Mouse (Mus musculus): ENCODE results near the gene Lefty2. TPM values are rescaled to one million over a fixed set of nuclear protein-coding genes. Genes with fewer than 3 reads are reported as not detected.
A peak's percentile ranks its signal among the peaks of the same experiment; 100 is the strongest.

Gene Lefty2
- total and polyA plus RNA-seq, 3 experiments: 0.08 TPM; not detected in 2

DNA sequence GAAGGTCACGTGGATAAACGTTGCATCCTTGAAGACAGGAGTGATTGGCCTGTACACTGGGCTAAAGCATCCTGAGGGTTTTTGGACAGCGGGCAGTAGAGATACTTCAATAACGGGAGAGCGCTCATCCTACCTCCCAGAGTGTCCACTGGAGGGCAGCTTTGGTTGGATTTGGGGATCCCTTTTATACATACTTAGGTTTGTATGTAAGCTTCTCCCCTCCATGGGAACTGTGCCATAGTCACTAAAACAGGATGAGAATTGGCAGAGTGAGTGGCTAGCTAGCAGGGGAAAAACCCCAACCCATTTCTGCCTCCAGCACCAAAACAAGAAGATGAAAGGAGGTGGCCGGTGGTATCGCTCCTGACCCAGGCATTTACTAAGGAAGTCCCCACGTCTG is 18.2 kb downstream of the Lefty2 start:
- Histone ChIP-seq H3K4me1 (ENCODE audit: control insufficient read depth, insufficient read depth, low read length) (no peaks in the 10 kb centered on the region), H3K27me3 (ENCODE audit: control insufficient read depth, insufficient read depth, low read length) (no peaks in the 10 kb centered on the region), H3K4me3 (no peak overlapping the region), H3K36me3 (ENCODE audit: control insufficient read depth, insufficient read depth, low read length) (no peaks in the 10 kb centered on the region), H3K27ac (no peak overlapping the region), H3K79me2 (replicated peaks; ENCODE audit: control insufficient read depth, insufficient read depth, low read length) (no peaks in the 10 kb centered on the region), H3K9ac (ENCODE audit: low read depth, low read length) (no peak overlapping the region)
- 29% methylated on average over 8 of the region's 8 CpGs for WGBS
- TF ChIP-seq POLR2A (IDR thresholded peaks at IDR 0.05; ENCODE audit: insufficient read depth, low read depth, low read length) (no peak), EP300 (IDR thresholded peaks at IDR 0.05; ENCODE audit: insufficient read depth, low read depth, low read length) (no peak), CTCF (IDR thresholded peaks at IDR 0.05) (peak; percentile 51)
- no peak for DNase-seq
- intact Hi-C loops (cut with DNase I): no loop called here

DNA sequence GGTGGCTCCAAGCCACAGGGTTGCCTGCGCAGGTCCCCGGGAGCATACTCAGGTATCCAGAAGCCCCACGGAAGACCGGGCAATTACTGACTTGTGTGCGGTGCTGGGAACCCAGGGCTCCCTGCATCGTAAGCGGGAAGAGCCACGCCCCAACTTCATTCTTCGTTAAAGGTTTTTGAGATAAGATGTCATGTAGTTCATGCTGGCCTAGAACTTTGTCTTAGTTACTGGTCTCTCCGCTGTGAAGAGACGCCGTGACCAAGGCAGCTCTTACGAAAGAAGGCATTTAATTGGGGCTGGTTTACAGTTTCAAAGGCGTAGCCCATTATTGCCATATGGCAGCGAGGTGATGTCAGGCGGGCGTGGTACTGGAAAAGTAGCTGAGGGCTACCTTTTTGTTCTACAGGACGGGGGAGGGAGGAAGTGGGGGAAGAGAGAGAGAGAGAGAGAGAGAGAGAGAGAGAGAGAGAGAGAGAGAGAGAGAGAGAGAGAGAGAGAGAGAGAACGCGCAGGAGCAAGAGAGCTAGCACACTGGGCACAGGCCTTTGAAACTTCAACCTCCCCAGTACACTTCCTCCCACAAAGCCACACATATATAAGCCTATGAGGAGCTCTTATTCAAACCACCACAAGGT is 18.9 kb downstream of the Lefty2 start:
- Histone ChIP-seq H3K27ac (no peak overlapping the region), H3K9ac (ENCODE audit: low read depth, low read length) (no peak overlapping the region), H3K4me3 (no peak overlapping the region), H3K4me1 (ENCODE audit: control insufficient read depth, insufficient read depth, low read length) (no peaks in the 10 kb centered on the region), H3K79me2 (replicated peaks; ENCODE audit: control insufficient read depth, insufficient read depth, low read length) (no peaks in the 10 kb centered on the region), H3K36me3 (ENCODE audit: control insufficient read depth, insufficient read depth, low read length) (no peaks in the 10 kb centered on the region), H3K27me3 (ENCODE audit: control insufficient read depth, insufficient read depth, low read length) (no peaks in the 10 kb centered on the region)
- TF ChIP-seq CTCF (IDR thresholded peaks at IDR 0.05): no peak
- no peak for TF ChIP-seq EP300 (IDR thresholded peaks at IDR 0.05; ENCODE audit: insufficient read depth, low read depth, low read length)
- no peak for TF ChIP-seq POLR2A (IDR thresholded peaks at IDR 0.05; ENCODE audit: insufficient read depth, low read depth, low read length)
- intact Hi-C loops (cut with DNase I): no loop called here
- no peak for DNase-seq
- WGBS: 51% methylated on average over 20 of the region's 20 CpGs

DNA sequence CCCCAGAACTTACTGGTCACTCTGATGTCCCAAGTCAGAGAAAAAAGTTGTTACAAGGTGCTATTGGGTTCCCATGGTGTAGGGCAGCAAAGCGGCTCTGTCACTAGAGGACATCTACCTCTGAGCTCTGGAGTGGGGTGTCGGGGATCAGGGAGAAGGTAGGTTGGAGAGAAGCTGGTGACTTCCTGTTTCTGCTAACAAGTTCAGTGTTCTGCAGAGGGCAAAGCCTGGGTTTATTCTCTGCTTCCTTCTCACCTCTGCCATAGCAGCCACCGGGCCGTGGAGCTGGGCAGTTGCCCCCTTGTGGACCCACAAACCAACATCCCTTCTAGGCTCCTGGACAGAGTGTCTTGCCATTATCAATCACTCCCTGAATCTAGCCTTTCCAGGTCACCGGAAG is 19.9 kb downstream of the Lefty2 start:
- no peaks in the 10 kb centered on the region for H3K27me3 ChIP-seq (ENCODE audit: control insufficient read depth, insufficient read depth, low read length)
- 84% methylated on average over 5 of the region's 5 CpGs for WGBS
- TF ChIP-seq CTCF (IDR thresholded peaks at IDR 0.05) (no peak), POLR2A (IDR thresholded peaks at IDR 0.05; ENCODE audit: insufficient read depth, low read depth, low read length) (no peak), EP300 (IDR thresholded peaks at IDR 0.05; ENCODE audit: insufficient read depth, low read depth, low read length) (no peak)
- no peak overlapping the region for H3K4me3 ChIP-seq
- no peaks in the 10 kb centered on the region for H3K79me2 ChIP-seq (replicated peaks; ENCODE audit: control insufficient read depth, insufficient read depth, low read length)
- intact Hi-C loops (cut with DNase I): no loop called here
- H3K27ac ChIP-seq: no peak overlapping the region
- no peak overlapping the region for H3K9ac ChIP-seq (ENCODE audit: low read depth, low read length)
- no peaks in the 10 kb centered on the region for H3K36me3 ChIP-seq (ENCODE audit: control insufficient read depth, insufficient read depth, low read length)
- H3K4me1 ChIP-seq (ENCODE audit: control insufficient read depth, insufficient read depth, low read length): no peaks in the 10 kb centered on the region
- DNase-seq: no peak

DNA sequence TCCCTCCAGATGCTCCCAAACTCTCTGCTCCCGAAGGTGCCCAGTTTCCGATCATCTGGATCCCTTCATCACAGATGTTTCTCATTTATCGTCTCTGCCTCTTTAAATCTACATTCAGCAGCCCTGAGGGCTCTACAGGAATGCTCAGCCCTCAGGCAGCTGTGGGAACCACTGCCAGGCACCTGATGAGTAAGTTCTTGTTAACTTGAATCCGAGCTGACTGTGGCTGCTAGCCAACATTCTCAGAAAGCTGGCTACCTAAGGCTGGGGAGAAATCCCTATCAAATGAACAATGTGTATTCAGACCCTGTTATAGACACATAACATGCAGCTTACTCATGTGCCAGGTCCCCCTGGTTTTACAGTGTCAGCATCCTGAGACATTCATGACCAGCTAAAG is 20.9 kb downstream of the Lefty2 start:
- H3K9ac ChIP-seq (ENCODE audit: low read depth, low read length): no peak overlapping the region
- no peaks in the 10 kb centered on the region for H3K4me1 ChIP-seq (ENCODE audit: control insufficient read depth, insufficient read depth, low read length)
- H3K4me3 ChIP-seq: no peak overlapping the region
- no peak for DNase-seq
- H3K36me3 ChIP-seq (ENCODE audit: control insufficient read depth, insufficient read depth, low read length): no peaks in the 10 kb centered on the region
- H3K27ac ChIP-seq: no peak overlapping the region
- WGBS: 41% methylated on average over 4 of the region's 4 CpGs
- no peak for TF ChIP-seq EP300 (IDR thresholded peaks at IDR 0.05; ENCODE audit: insufficient read depth, low read depth, low read length)
- TF ChIP-seq POLR2A (IDR thresholded peaks at IDR 0.05; ENCODE audit: insufficient read depth, low read depth, low read length): no peak
- TF ChIP-seq CTCF (IDR thresholded peaks at IDR 0.05): no peak
- H3K79me2 ChIP-seq (replicated peaks; ENCODE audit: control insufficient read depth, insufficient read depth, low read length): no peaks in the 10 kb centered on the region
- intact Hi-C loops (cut with DNase I): no loop called here
- no peaks in the 10 kb centered on the region for H3K27me3 ChIP-seq (ENCODE audit: control insufficient read depth, insufficient read depth, low read length)

DNA sequence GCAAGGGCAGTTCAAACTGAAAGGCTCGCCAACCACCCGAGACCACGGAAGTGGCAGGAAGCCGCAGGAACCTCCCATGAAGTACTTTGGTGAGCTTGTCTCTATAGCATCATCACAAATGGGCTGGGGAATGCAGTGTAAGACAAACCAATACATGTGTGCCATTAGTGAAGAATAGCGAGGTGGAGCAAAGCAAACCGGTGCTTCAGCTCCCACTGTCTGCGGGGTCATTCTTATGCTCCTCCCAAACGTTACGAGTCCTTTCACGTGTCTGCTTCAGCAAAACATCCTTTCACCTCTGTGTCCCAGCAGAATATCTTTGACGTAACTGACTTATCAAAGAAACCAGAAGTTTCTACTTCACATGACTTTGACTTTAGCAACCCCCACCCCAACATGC is 23.5 kb downstream of the Lefty2 start:
- no peak overlapping the region for H3K9ac ChIP-seq (ENCODE audit: low read depth, low read length)
- 84% methylated on average over 11 of the region's 11 CpGs for WGBS
- no peak overlapping the region for H3K27ac ChIP-seq
- intact Hi-C loops (cut with DNase I): no loop called here
- H3K27me3 ChIP-seq (ENCODE audit: control insufficient read depth, insufficient read depth, low read length): no peaks in the 10 kb centered on the region
- H3K36me3 ChIP-seq (ENCODE audit: control insufficient read depth, insufficient read depth, low read length): no peaks in the 10 kb centered on the region
- no peaks in the 10 kb centered on the region for H3K4me1 ChIP-seq (ENCODE audit: control insufficient read depth, insufficient read depth, low read length)
- H3K79me2 ChIP-seq (replicated peaks; ENCODE audit: control insufficient read depth, insufficient read depth, low read length): no peaks in the 10 kb centered on the region
- H3K4me3 ChIP-seq: no peak overlapping the region
- DNase-seq: no peak
- TF ChIP-seq POLR2A (IDR thresholded peaks at IDR 0.05; ENCODE audit: insufficient read depth, low read depth, low read length) (no peak), EP300 (IDR thresholded peaks at IDR 0.05; ENCODE audit: insufficient read depth, low read depth, low read length) (no peak), CTCF (IDR thresholded peaks at IDR 0.05) (no peak)

DNA sequence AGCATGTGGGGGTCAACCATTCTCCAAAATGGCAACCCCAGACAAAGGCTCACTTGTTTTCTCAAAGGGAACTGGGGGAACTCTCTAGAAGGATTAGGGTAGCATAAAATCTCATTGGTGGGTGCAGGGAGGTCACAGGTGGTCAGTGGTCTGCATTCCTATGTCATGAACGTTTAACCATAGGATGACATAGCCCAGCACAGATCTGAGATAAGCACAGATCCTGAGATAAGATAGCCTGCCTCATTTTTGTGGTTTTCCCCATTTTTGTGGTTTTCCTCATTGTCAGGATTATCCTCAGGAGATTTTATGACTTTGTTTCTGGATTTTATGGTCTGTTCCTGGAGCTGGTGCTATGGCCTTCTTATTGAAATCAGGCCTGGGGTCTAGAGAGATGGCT is 24.1 kb downstream of the Lefty2 start:
- DNase-seq: no peak
- no peaks in the 10 kb centered on the region for H3K4me1 ChIP-seq (ENCODE audit: control insufficient read depth, insufficient read depth, low read length)
- H3K36me3 ChIP-seq (ENCODE audit: control insufficient read depth, insufficient read depth, low read length): no peaks in the 10 kb centered on the region
- no peaks in the 10 kb centered on the region for H3K79me2 ChIP-seq (replicated peaks; ENCODE audit: control insufficient read depth, insufficient read depth, low read length)
- no peak overlapping the region for H3K9ac ChIP-seq (ENCODE audit: low read depth, low read length)
- 52% methylated on average over 1 of the region's 1 CpGs for WGBS
- TF ChIP-seq POLR2A (IDR thresholded peaks at IDR 0.05; ENCODE audit: insufficient read depth, low read depth, low read length) (no peak), CTCF (IDR thresholded peaks at IDR 0.05) (no peak), EP300 (IDR thresholded peaks at IDR 0.05; ENCODE audit: insufficient read depth, low read depth, low read length) (no peak)
- no peaks in the 10 kb centered on the region for H3K27me3 ChIP-seq (ENCODE audit: control insufficient read depth, insufficient read depth, low read length)
- H3K4me3 ChIP-seq: no peak overlapping the region
- intact Hi-C loops (cut with DNase I): no loop called here
- H3K27ac ChIP-seq: no peak overlapping the region

Measured in heart, adult 2 months (tissue).